Mouse (Mus musculus) hindbrain, postnatal 0 days (tissue): ENCODE data around the gene Otud1. TPM values are rescaled to one million over a fixed set of nuclear protein-coding genes. Genes with fewer than 3 reads are reported as not detected.
A peak's percentile ranks its signal among the peaks of the same experiment; 100 is the strongest.

ENCODE experiments used
- ATAC-seq: fragments of 200-750 bp; cut with Nextera tagmentation; 2 replicates; pipeline ENCODE4 v1.8.0; 2017; ENCODE audit warnings: mild to moderate bottlenecking, moderate TSS enrichment, moderate library complexity
- DNase-seq: peaks from one replicate; pipeline ENCODE4 v3.0.0-alpha.2; 2015; ENCODE audit warnings: low spot score
- H3K27ac ChIP-seq: fragments of 300-500 bp; sonication (generic); 2 replicates; pipeline ENCODE4 v1.5.1; 2014; ENCODE audit warnings: mild to moderate bottlenecking
- H3K27me3 ChIP-seq: fragments of 300-500 bp; sonication (generic); 2 replicates; pipeline ENCODE4 v1.6.1; 2014; ENCODE audit warnings: low read length, mixed read lengths; ENCODE audit not compliant: insufficient read depth
- H3K36me3 ChIP-seq: fragments of 300-500 bp; sonication (generic); 2 replicates; pipeline ENCODE4 v1.6.1; 2014; ENCODE audit warnings: low read length, mixed read lengths; ENCODE audit not compliant: insufficient read depth
- H3K4me1 ChIP-seq: fragments of 300-500 bp; sonication (generic); 2 replicates; pipeline ENCODE4 v1.6.1; 2014; ENCODE audit warnings: antibody characterized with exemption, low read length, mixed read lengths; ENCODE audit not compliant: insufficient read depth
- H3K4me2 ChIP-seq: fragments of 300-500 bp; sonication (generic); 2 replicates; pipeline ENCODE4 v1.6.1; 2014; ENCODE audit warnings: low read depth, mild to moderate bottlenecking, low read length, moderate library complexity, mixed read lengths
- H3K4me3 ChIP-seq: fragments of 300-500 bp; sonication (generic); 2 replicates; pipeline ENCODE4 v1.5.1; 2014; ENCODE audit warnings: low read length
- H3K9ac ChIP-seq: fragments of 300-500 bp; sonication (generic); replicated peaks from 2 replicates; pipeline ENCODE4 v1.6.1; 2014; ENCODE audit warnings: mild to moderate bottlenecking, low read length, moderate library complexity, mixed read lengths
- H3K9me3 ChIP-seq: fragments of 300-500 bp; sonication (generic); 2 replicates; pipeline ENCODE4 v1.6.1; 2016; ENCODE audit warnings: low read length, mixed read lengths
- CTCF ChIP-seq: IDR thresholded peaks from 2 replicates; pipeline ENCODE4 v1.5.1; 2016; ENCODE audit warnings: antibody characterized with exemption, control low read depth, low read depth
- WGBS: fragments of 180-500 bp; shearing (Covaris S2); extraction: QIAGEN DNeasy Blood & Tissue Kit; methylation state at CpG from one replicate; pipeline ENCODE4 v1.1.7; 2014; 5-methylcytosine and 5-hydroxymethylcytosine counted together
- polyA plus RNA-seq: library from polyadenylated mRNA; unstranded; fragments of >200 nt; fragmentation: Nextera tagmentation; extraction: Ambion mirVana; gene quantifications from 2 replicates; pipeline ENCODE4 v1.2.1, GENCODE M21; 2015
- total RNA-seq: library from RNA; depleted of rRNA; stranded (reverse); fragments of >200 nt; gene quantifications from 2 replicates; pipeline ENCODE4 v1.2.3, GENCODE M21; 2014; rRNA removed

Gene Otud1
- total and polyA plus RNA-seq, 2 experiments from 2014 or later = 3.0 to 7.9 TPM

GRCm38 (mm10) chr2:19703020-19703613 lies 45.6 kb downstream of the Otud1 start:
- Histone ChIP-seq H3K4me1 (no peaks in the 10 kb centered on the region), H3K4me3 (no peak overlapping the region), H3K36me3 (no peaks in the 10 kb centered on the region), H3K4me2 (no peak overlapping the region), H3K9ac (no peak overlapping the region), H3K9me3 (no peaks in the 10 kb centered on the region), H3K27ac (no peak overlapping the region), H3K27me3 (no peaks in the 10 kb centered on the region)
- TF ChIP-seq CTCF = no peak
- no peak for ATAC-seq
- no peak for DNase-seq

DNA sequence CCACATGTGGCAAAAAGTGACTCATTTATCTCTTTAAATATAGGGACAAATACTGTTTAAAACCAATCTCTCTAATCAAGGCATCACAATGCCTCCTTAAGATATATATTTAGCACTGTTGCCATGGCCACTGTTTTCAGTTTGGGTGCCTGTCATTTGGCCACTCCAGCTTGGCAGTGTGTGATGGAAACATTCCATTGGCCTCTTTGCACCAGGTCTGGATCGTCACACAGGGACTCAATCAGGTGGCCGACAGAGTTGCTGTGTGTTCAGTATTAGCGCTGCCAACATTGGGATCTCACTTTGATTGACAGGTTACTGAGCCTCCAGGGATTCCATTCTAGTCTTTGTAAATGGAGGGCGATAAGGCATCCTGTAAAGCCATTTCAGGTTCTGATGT lies 46.1 kb downstream of the Otud1 start:
- Histone ChIP-seq H3K4me1 (no peaks in the 10 kb centered on the region), H3K27ac (no peak overlapping the region), H3K36me3 (no peaks in the 10 kb centered on the region), H3K9me3 (no peaks in the 10 kb centered on the region), H3K4me3 (no peak overlapping the region), H3K4me2 (no peak overlapping the region), H3K27me3 (no peaks in the 10 kb centered on the region), H3K9ac (no peak overlapping the region)
- TF ChIP-seq CTCF = no peak
- DNase-seq = peak; percentile 21
- ATAC-seq = peak; percentile 38; the same call in 1 of the 2 replicates
- WGBS = 30% methylated on average over 4 of the region's 4 CpGs

DNA sequence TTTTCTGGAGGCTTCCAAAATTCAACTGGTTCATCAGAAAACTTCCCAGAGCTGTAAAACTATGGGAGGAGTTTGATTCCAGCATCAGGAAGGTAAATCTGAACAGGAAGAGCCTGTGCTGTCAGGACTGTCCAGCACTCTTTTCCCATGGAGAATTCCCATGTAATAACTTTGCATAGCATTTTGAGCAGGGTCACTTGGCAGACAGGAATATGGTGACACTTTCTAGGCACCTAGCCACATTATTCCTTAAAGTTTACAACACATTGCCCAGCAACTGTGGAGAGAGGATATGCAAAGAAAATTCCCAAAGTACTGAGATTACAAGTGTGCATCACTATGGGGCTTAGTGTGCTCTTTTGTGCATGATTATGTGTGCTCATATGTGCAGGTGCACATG lies 46.7 kb downstream of the Otud1 start:
- Histone ChIP-seq H3K4me1 (no peaks in the 10 kb centered on the region), H3K36me3 (no peaks in the 10 kb centered on the region), H3K4me2 (no peak overlapping the region), H3K27me3 (no peaks in the 10 kb centered on the region), H3K9me3 (no peaks in the 10 kb centered on the region), H3K4me3 (no peak overlapping the region), H3K9ac (no peak overlapping the region), H3K27ac (no peak overlapping the region)
- TF ChIP-seq CTCF = no peak
- DNase-seq (peak; percentile 22), ATAC-seq (no peak; the same call in 1 of the 2 replicates)

- WGBS = 82% methylated on average over 4 of the region's 4 CpGs
Measured at GRCm38 (mm10) chr2:19706886-19707285, 49.3 kb downstream of the Otud1 start.

More at GRCm38 (mm10) chr2:19706886-19707285, 49.3 kb downstream of the Otud1 start:
- no peak overlapping the region for H3K9ac ChIP-seq
- no peaks in the 10 kb centered on the region for H3K36me3 ChIP-seq
- H3K4me2 ChIP-seq = no peak overlapping the region
- no peaks in the 10 kb centered on the region for H3K9me3 ChIP-seq
- DNase-seq (no peak), ATAC-seq (no peak)
- no peak for TF ChIP-seq CTCF
- H3K4me3 ChIP-seq = no peak overlapping the region
- no peaks in the 10 kb centered on the region for H3K27me3 ChIP-seq
- H3K4me1 ChIP-seq = no peaks in the 10 kb centered on the region
- no peak overlapping the region for H3K27ac ChIP-seq

Other genes with a start within 250 kb of the Otud1 start
- gene Ptf1a, start 212.1 kb upstream of the Otud1 start, total RNA-seq = 5.1 and 8.5 TPM in 2 replicates
- gene Ptf1a, start 212.1 kb upstream of the Otud1 start, polyA plus RNA-seq = 1.8 and 1.9 TPM in 2 replicates
- gene 4921504E06Rik, start 103.8 kb upstream of the Otud1 start, total RNA-seq = not detected in 2 replicates
- 0.28 and 0.30 TPM in 2 replicates for gene 4921504E06Rik, start 103.8 kb upstream of the Otud1 start, polyA plus RNA-seq